Mouse (Mus musculus): Measurements from ENCODE around the gene Map3k3.

GRCm38 (mm10) chr11:106065923-106066571, 18.4 kb upstream of the Map3k3 start, which contains the start of gene Taco1:
- TF ChIP-seq CTCF (IDR thresholded peaks at IDR 0.05; ENCODE audit: low read depth) (peak; percentile 31), EP300 (IDR thresholded peaks at IDR 0.05; ENCODE audit: low read depth) (peak; percentile 56; the same call in 1 of the 2 replicates)
